Mouse (Mus musculus) testis, adult 2 months (tissue): Measurements from ENCODE around the gene Tor1b. TPM values are rescaled to one million over a fixed set of nuclear protein-coding genes. Genes with fewer than 3 reads are reported as not detected.
"Not testable (repeated sequence)": the region's sequence is repeated elsewhere in the genome, so short reads cannot be mapped to it uniquely, and the experiment has no call there.

ENCODE experiments used
- H3K27ac ChIP-seq: fragments of 200-500 bp; 2 replicates; pipeline ENCODE4 v1.5.1; 2012; ENCODE audit warnings: low read depth, low read length; ENCODE audit not compliant: control insufficient read depth, insufficient read depth
- H3K27me3 ChIP-seq: fragments of 200-500 bp; 2 replicates; pipeline ENCODE4 v1.6.1; 2012; ENCODE audit warnings: mild to moderate bottlenecking, low read length, moderate library complexity; ENCODE audit not compliant: control insufficient read depth, insufficient read depth
- H3K36me3 ChIP-seq: fragments of 200-500 bp; 2 replicates; pipeline ENCODE4 v1.6.1; 2012; ENCODE audit warnings: mild to moderate bottlenecking, low read length; ENCODE audit not compliant: control insufficient read depth, insufficient read depth
- H3K4me1 ChIP-seq: fragments of 200-500 bp; 2 replicates; pipeline ENCODE4 v1.6.1; 2012; ENCODE audit warnings: low read length; ENCODE audit not compliant: control insufficient read depth, insufficient read depth
- H3K4me3 ChIP-seq: fragments of 200-500 bp; 2 replicates; pipeline ENCODE4 v1.5.1; 2012; ENCODE audit warnings: low read depth, mild to moderate bottlenecking, low read length, moderate library complexity, mixed read lengths; ENCODE audit not compliant: control insufficient read depth
- CTCF ChIP-seq: fragments of 200-500 bp; IDR thresholded peaks from 2 replicates; pipeline ENCODE4 v1.5.1; 2012; ENCODE audit warnings: low read depth, mild to moderate bottlenecking, inconsistent platforms, low read length, moderate library complexity; ENCODE audit not compliant: control insufficient read depth, insufficient read depth, insufficient replicate concordance
- POLR2A ChIP-seq: fragments of 200-500 bp; IDR thresholded peaks from 2 replicates; pipeline ENCODE4 v1.6.1; 2012; ENCODE audit warnings: low read depth, mild to moderate bottlenecking, inconsistent platforms, low read length, moderate library complexity; ENCODE audit not compliant: control insufficient read depth
- polyA plus RNA-seq: library from polyadenylated mRNA; depleted of rRNA; stranded (reverse); fragments of >200 nt; gene quantifications from 2 replicates; pipeline ENCODE4 v1.2.3, GENCODE M21; 2012

The Tor1b gene
- polyA plus RNA-seq, 1 experiment = 12.9 TPM

DNA sequence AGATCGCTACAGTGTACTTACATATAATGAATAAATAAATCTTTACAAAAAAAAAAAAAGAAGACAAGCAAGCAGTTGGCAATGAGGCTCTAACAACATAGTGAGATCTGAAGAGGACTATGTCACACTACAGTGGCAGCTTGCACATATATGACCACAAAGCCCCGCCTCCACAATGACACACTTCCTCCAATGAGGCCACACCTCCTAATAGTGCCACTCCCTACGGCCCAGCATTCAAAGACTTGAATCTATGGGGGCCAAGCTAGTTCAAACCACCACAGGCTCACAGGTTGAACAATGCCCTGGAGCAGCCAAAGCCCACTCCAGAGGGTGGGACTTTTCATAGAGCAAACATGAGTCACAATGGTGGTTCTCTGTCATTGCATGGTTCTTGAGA is 20.8 kb upstream of the Tor1b start:
- TF ChIP-seq POLR2A = no peak

GRCm38 (mm10) chr2:30933032-30933431 is 19.7 kb upstream of the Tor1b start:
- no peaks in the 10 kb centered on the region for H3K27me3 ChIP-seq
- TF ChIP-seq POLR2A = no peak
- no peak for TF ChIP-seq CTCF

More for the DNA sequence above, 20.8 kb upstream of the Tor1b start:
- Histone ChIP-seq H3K27ac (no peak overlapping the region), H3K4me3 (no peak overlapping the region), H3K27me3 (no peaks in the 10 kb centered on the region), H3K4me1 (peaks cover 6% of the 10 kb centered on the region), H3K36me3 (no peaks in the 10 kb centered on the region)

DNA sequence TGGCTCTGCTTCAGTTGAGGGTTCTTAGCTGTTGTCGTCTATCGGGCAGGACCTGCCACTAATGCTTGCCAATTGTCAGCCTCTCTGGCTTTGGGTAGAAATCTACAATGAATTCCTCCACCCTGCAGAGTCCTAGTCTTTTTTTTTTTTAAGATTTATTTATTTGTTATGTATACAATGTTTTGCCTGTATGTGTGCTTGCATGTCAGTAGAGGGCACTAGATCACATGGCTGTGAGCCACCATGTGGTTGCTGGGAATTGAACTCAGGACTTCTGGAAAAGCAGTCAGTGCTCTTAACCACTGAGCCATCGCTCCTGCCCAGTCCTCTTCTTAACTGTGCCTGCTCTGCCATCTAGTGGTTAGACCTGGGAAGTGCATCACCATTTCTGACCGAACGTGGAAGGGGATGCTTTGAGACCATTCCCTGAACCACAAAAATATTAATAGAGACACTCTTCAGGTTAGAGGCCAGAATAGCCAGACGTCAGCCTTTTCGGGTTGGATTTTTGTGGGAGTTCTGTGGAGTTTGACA is 18.8 kb upstream of the Tor1b start:
- H3K36me3 ChIP-seq = no peaks in the 10 kb centered on the region
- peaks cover 6% of the 10 kb centered on the region for H3K4me1 ChIP-seq
- no peaks in the 10 kb centered on the region for H3K27me3 ChIP-seq
- no peak overlapping the region for H3K27ac ChIP-seq
- TF ChIP-seq POLR2A = no peak
- peak; percentile 84; the same call in 1 of the 2 replicates for TF ChIP-seq CTCF
- no peak overlapping the region for H3K4me3 ChIP-seq

More at GRCm38 (mm10) chr2:30933032-30933431, 19.7 kb upstream of the Tor1b start:
- H3K36me3 ChIP-seq = no peaks in the 10 kb centered on the region
- H3K27ac ChIP-seq = no peak overlapping the region
- H3K4me1 ChIP-seq = peaks cover 6% of the 10 kb centered on the region
- no peak overlapping the region for H3K4me3 ChIP-seq

DNA sequence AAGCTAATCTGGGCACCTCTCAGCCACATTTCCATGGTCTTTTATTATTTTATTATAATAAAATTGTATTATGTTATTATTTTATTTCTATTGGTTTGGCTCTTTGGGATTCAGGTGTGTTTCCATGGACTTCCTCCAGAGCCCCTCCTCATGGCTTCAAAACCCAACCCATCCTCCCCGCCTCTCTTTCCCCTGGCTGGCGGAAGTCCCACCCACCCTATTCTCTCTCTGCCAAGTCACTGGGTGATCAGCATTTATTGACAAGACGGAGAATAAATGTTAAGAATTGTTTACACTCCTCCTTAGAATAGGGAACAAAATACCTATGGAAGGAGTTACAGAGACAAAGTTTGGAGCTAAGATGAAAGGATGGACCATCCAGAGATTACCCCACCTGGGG is 16.0 kb upstream of the Tor1b start:
- Histone ChIP-seq H3K27ac (no peak overlapping the region), H3K27me3 (no peaks in the 10 kb centered on the region), H3K36me3 (no peaks in the 10 kb centered on the region), H3K4me3 (no peak overlapping the region), H3K4me1 (no peaks in the 10 kb centered on the region)
- no peak for TF ChIP-seq POLR2A

- Histone ChIP-seq H3K27ac (no peak overlapping the region), H3K36me3 (no peaks in the 10 kb centered on the region), H3K4me1 (no peaks in the 10 kb centered on the region), H3K27me3 (no peaks in the 10 kb centered on the region), H3K4me3 (no peak overlapping the region)
- TF ChIP-seq POLR2A = no peak
- no peak for TF ChIP-seq CTCF
Observed at GRCm38 (mm10) chr2:30937731-30938130, 15.0 kb upstream of the Tor1b start.

GRCm38 (mm10) chr2:30938574-30938991 is 14.2 kb upstream of the Tor1b start:
- Histone ChIP-seq H3K27ac (no peak overlapping the region), H3K4me1 (no peaks in the 10 kb centered on the region; the same call in 1 of the 2 replicates), H3K27me3 (no peaks in the 10 kb centered on the region), H3K36me3 (no peaks in the 10 kb centered on the region), H3K4me3 (no peak overlapping the region)
- TF ChIP-seq CTCF = no peak
- no peak for TF ChIP-seq POLR2A

DNA sequence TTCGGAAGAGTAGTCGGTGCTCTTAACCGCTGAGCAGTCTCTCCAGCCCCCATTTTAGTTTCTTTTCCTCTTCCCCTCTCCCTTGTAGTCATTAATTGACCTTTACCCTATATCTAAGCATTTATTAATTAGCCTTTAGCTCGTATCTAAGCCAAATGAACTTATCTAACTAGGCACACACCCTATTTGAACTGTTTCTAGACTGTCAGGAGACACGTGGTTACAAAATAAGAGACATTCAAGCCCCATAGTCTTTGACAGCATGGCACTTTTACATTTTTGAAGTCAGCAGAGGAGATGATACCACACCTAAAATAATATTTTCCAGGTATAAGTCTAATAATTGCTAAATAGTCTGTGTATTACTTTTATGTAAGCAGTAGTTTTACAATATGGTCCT is 11.2 kb upstream of the Tor1b start:
- Histone ChIP-seq H3K4me3 (no peak overlapping the region), H3K4me1 (no peaks in the 10 kb centered on the region; the same call in 1 of the 2 replicates), H3K27me3 (no peaks in the 10 kb centered on the region), H3K27ac (no peak overlapping the region), H3K36me3 (no peaks in the 10 kb centered on the region)
- TF ChIP-seq POLR2A = no peak

DNA sequence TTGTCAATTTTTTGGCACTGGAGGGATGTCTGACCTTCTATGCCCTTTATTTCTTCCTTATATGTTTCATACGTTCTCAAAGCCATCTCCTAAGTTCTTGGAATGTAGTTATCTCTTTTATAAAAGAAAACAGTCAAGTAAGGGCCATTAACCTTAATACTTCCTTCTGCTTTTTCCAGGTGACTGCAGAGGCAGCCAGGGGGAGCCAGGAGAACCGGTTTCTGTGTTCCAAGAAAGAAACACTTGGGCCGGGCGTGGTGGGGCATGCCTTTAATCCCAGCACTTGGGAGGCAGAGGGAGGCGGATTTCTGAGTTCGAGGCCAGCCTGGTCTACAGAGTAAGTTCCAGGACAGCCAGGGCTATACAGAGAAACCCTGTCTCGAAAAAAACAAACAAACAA is 10.6 kb upstream of the Tor1b start:
- not testable (repeated sequence) for H3K4me3 ChIP-seq, H3K27me3 ChIP-seq, H3K4me1 ChIP-seq, H3K36me3 ChIP-seq, H3K27ac ChIP-seq

DNA sequence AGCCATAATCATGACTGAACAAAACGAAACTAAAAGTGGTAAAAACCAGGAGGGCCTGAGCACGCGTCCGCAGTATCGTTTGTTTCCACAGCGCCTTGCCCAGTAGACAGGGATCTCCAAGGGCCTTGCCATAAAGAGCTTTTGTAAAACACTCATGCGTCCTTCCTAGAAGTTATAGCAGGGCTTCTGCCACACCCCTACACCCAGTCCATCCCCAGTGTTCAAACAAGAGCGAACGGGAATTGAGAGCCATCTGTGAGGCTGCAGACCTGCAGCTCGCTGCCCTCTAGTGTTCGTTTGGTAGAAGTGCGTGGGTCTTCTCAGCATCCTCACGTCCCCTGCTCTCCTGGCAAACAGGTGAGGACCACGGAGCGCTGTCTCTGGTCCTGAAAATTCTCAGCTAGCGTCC is 10.2 kb upstream of the Tor1b start:
- Histone ChIP-seq H3K36me3 (no peaks in the 10 kb centered on the region), H3K4me1 (no peaks in the 10 kb centered on the region; the same call in 1 of the 2 replicates), H3K27me3 (no peaks in the 10 kb centered on the region), H3K4me3 (peak overlapping the region; percentile 72), H3K27ac (no peak overlapping the region)
- TF ChIP-seq CTCF = peak; percentile 96
- no peak for TF ChIP-seq POLR2A
